Mouse (Mus musculus): ENCODE results near the gene 3110009E18Rik. TPM values are rescaled to one million over a fixed set of nuclear protein-coding genes. Genes with fewer than 3 reads are reported as not detected.

3110009E18Rik gene
- polyA plus RNA-seq, 1 experiment from 2014 or later = 15.3 TPM

GRCm38 (mm10) chr1:120161502-120161901, 40.5 kb downstream of the 3110009E18Rik start:
- Histone ChIP-seq H3K9me3 (no peaks in the 10 kb centered on the region), H3K36me3 (no peaks in the 10 kb centered on the region), H3K27me3 (no peaks in the 10 kb centered on the region), H3K9ac (no peak overlapping the region), H3K4me1 (replicated peaks) (no peaks in the 10 kb centered on the region), H3K27ac (replicated peaks) (no peak overlapping the region), H3K4me2 (no peak overlapping the region), H3K4me3 (no peak overlapping the region)
- no peak for ATAC-seq (ENCODE audit: low FRiP score, low read depth)
- 96% methylated on average over 5 of the region's 5 CpGs for WGBS

- Histone ChIP-seq H3K36me3 (no peaks in the 10 kb centered on the region), H3K4me3 (no peak overlapping the region), H3K27me3 (no peaks in the 10 kb centered on the region), H3K9me3 (no peaks in the 10 kb centered on the region), H3K9ac (no peak overlapping the region), H3K4me1 (replicated peaks) (no peaks in the 10 kb centered on the region), H3K27ac (replicated peaks) (no peak overlapping the region), H3K4me2 (no peak overlapping the region)
- WGBS = 65% methylated on average over 1 of the region's 1 CpGs
- ATAC-seq (ENCODE audit: low FRiP score, low read depth) = no peak
Observed at GRCm38 (mm10) chr1:120162616-120163015, 41.6 kb downstream of the 3110009E18Rik start.

- Histone ChIP-seq H3K9ac (no peak overlapping the region), H3K4me3 (no peak overlapping the region), H3K36me3 (no peaks in the 10 kb centered on the region), H3K4me1 (replicated peaks) (no peaks in the 10 kb centered on the region), H3K9me3 (no peaks in the 10 kb centered on the region), H3K27ac (replicated peaks) (no peak overlapping the region), H3K27me3 (no peaks in the 10 kb centered on the region), H3K4me2 (no peak overlapping the region)
- 69% methylated on average over 4 of the region's 4 CpGs for WGBS
- ATAC-seq (ENCODE audit: low FRiP score, low read depth) = no peak
Observed at GRCm38 (mm10) chr1:120168016-120168415, 47.0 kb downstream of the 3110009E18Rik start.

GRCm38 (mm10) chr1:120168674-120169073, 47.7 kb downstream of the 3110009E18Rik start:
- 88% methylated on average over 7 of the region's 7 CpGs for WGBS

GRCm38 (mm10) chr1:120170307-120170706, 49.3 kb downstream of the 3110009E18Rik start:
- WGBS = 87% methylated on average over 7 of the region's 7 CpGs
- Histone ChIP-seq H3K4me3 (no peak overlapping the region), H3K4me2 (no peak overlapping the region), H3K27ac (replicated peaks) (no peak overlapping the region), H3K4me1 (replicated peaks) (no peaks in the 10 kb centered on the region), H3K9me3 (no peaks in the 10 kb centered on the region), H3K27me3 (no peaks in the 10 kb centered on the region), H3K9ac (no peak overlapping the region), H3K36me3 (no peaks in the 10 kb centered on the region)
- no peak for ATAC-seq (ENCODE audit: low FRiP score, low read depth)

More at GRCm38 (mm10) chr1:120168674-120169073, 47.7 kb downstream of the 3110009E18Rik start:
- no peak overlapping the region for H3K9ac ChIP-seq
- no peaks in the 10 kb centered on the region for H3K27me3 ChIP-seq
- H3K4me2 ChIP-seq = no peak overlapping the region
- no peak overlapping the region for H3K4me3 ChIP-seq
- no peaks in the 10 kb centered on the region for H3K9me3 ChIP-seq
- H3K27ac ChIP-seq (replicated peaks) = no peak overlapping the region
- no peaks in the 10 kb centered on the region for H3K4me1 ChIP-seq (replicated peaks)
- no peaks in the 10 kb centered on the region for H3K36me3 ChIP-seq
- no peak for ATAC-seq (ENCODE audit: low FRiP score, low read depth)

GRCm38 (mm10) chr1:120171819-120172521, 51.0 kb downstream of the 3110009E18Rik start:
- no peaks in the 10 kb centered on the region for H3K36me3 ChIP-seq
- peak; percentile 83 for ATAC-seq (ENCODE audit: low FRiP score, low read depth)
- no peak overlapping the region for H3K27ac ChIP-seq (replicated peaks)
- no peaks in the 10 kb centered on the region for H3K4me1 ChIP-seq (replicated peaks)
- 47% methylated on average over 5 of the region's 5 CpGs for WGBS
- H3K27me3 ChIP-seq = no peaks in the 10 kb centered on the region
- H3K9me3 ChIP-seq = no peaks in the 10 kb centered on the region
- no peak overlapping the region for H3K9ac ChIP-seq
- no peak overlapping the region for H3K4me3 ChIP-seq
- no peak overlapping the region for H3K4me2 ChIP-seq

GRCm38 (mm10) chr1:120174991-120175390, 54.0 kb downstream of the 3110009E18Rik start:
- Histone ChIP-seq H3K27me3 (no peaks in the 10 kb centered on the region), H3K9me3 (no peaks in the 10 kb centered on the region), H3K9ac (no peak overlapping the region), H3K4me3 (no peak overlapping the region), H3K4me2 (no peak overlapping the region), H3K27ac (replicated peaks) (no peak overlapping the region), H3K36me3 (no peaks in the 10 kb centered on the region), H3K4me1 (replicated peaks) (no peaks in the 10 kb centered on the region)
- WGBS = 76% methylated on average over 4 of the region's 4 CpGs
- no peak for ATAC-seq (ENCODE audit: low FRiP score, low read depth)

GRCm38 (mm10) chr1:120176313-120176712, 55.3 kb downstream of the 3110009E18Rik start:
- Histone ChIP-seq H3K9ac (no peak overlapping the region), H3K27ac (replicated peaks) (no peak overlapping the region), H3K9me3 (no peaks in the 10 kb centered on the region), H3K36me3 (no peaks in the 10 kb centered on the region), H3K4me1 (replicated peaks) (no peaks in the 10 kb centered on the region), H3K4me3 (no peak overlapping the region), H3K27me3 (no peaks in the 10 kb centered on the region), H3K4me2 (no peak overlapping the region)
- no peak for ATAC-seq (ENCODE audit: low FRiP score, low read depth)
- 46% methylated on average over 14 of the region's 14 CpGs for WGBS

GRCm38 (mm10) chr1:120177141-120177540, 56.2 kb downstream of the 3110009E18Rik start:
- Histone ChIP-seq H3K27ac (replicated peaks) (no peak overlapping the region), H3K27me3 (no peaks in the 10 kb centered on the region), H3K9me3 (no peaks in the 10 kb centered on the region), H3K4me1 (replicated peaks) (no peaks in the 10 kb centered on the region), H3K36me3 (no peaks in the 10 kb centered on the region), H3K9ac (no peak overlapping the region), H3K4me2 (no peak overlapping the region), H3K4me3 (no peak overlapping the region)
- 90% methylated on average over 8 of the region's 8 CpGs for WGBS
- ATAC-seq (ENCODE audit: low FRiP score, low read depth) = no peak

GRCm38 (mm10) chr1:120186204-120186603, 65.2 kb downstream of the 3110009E18Rik start:
- Histone ChIP-seq H3K4me1 (replicated peaks) (0 out of 2 replicates have a peak, but pooled peaks cover 4% of the 10 kb centered on the region), H3K9me3 (no peaks in the 10 kb centered on the region), H3K4me2 (no peak overlapping the region), H3K4me3 (no peak overlapping the region), H3K36me3 (no peaks in the 10 kb centered on the region), H3K27ac (replicated peaks) (no peak overlapping the region), H3K9ac (no peak overlapping the region), H3K27me3 (no peaks in the 10 kb centered on the region)
- ATAC-seq (ENCODE audit: low FRiP score, low read depth) = no peak
- WGBS = 64% methylated on average over 6 of the region's 6 CpGs

GRCm38 (mm10) chr1:120186655-120187054, 65.7 kb downstream of the 3110009E18Rik start:
- Histone ChIP-seq H3K36me3 (no peaks in the 10 kb centered on the region), H3K9me3 (no peaks in the 10 kb centered on the region), H3K27me3 (no peaks in the 10 kb centered on the region), H3K27ac (replicated peaks) (no peak overlapping the region), H3K9ac (no peak overlapping the region), H3K4me2 (no peak overlapping the region), H3K4me3 (no peak overlapping the region), H3K4me1 (replicated peaks) (0 out of 2 replicates have a peak, but pooled peaks cover 4% of the 10 kb centered on the region)
- peak; percentile 63 for ATAC-seq (ENCODE audit: low FRiP score, low read depth)
- WGBS = 39% methylated on average over 9 of the region's 9 CpGs

GRCm38 (mm10) chr1:120187059-120187458, 66.1 kb downstream of the 3110009E18Rik start:
- H3K27ac ChIP-seq (replicated peaks) = no peak overlapping the region

GRCm38 (mm10) chr1:120189206-120189605, 68.2 kb downstream of the 3110009E18Rik start:
- no peak overlapping the region for H3K27ac ChIP-seq (replicated peaks)
- H3K4me3 ChIP-seq = no peak overlapping the region
- no peaks in the 10 kb centered on the region for H3K27me3 ChIP-seq
- WGBS = 74% methylated on average over 6 of the region's 6 CpGs
- H3K36me3 ChIP-seq = no peaks in the 10 kb centered on the region
- H3K9ac ChIP-seq = no peak overlapping the region
- H3K9me3 ChIP-seq = no peaks in the 10 kb centered on the region
- 0 out of 2 replicates have a peak, but pooled peaks cover 4% of the 10 kb centered on the region for H3K4me1 ChIP-seq (replicated peaks)
- H3K4me2 ChIP-seq = no peak overlapping the region
- ATAC-seq (ENCODE audit: low FRiP score, low read depth) = no peak

More at GRCm38 (mm10) chr1:120187059-120187458, 66.1 kb downstream of the 3110009E18Rik start:
- H3K27me3 ChIP-seq = no peaks in the 10 kb centered on the region
- H3K9ac ChIP-seq = no peak overlapping the region
- no peaks in the 10 kb centered on the region for H3K36me3 ChIP-seq
- H3K4me1 ChIP-seq (replicated peaks) = 0 out of 2 replicates have a peak, but pooled peaks cover 4% of the 10 kb centered on the region
- no peak overlapping the region for H3K4me3 ChIP-seq
- H3K4me2 ChIP-seq = no peak overlapping the region
- no peaks in the 10 kb centered on the region for H3K9me3 ChIP-seq
- WGBS = 30% methylated on average over 7 of the region's 7 CpGs
- peak; percentile 63 for ATAC-seq (ENCODE audit: low FRiP score, low read depth)

Data from hindbrain, embryonic 15.5 days (tissue).